Mouse (Mus musculus): Measurements from ENCODE around the gene Fam178b. TPM values are rescaled to one million over a fixed set of nuclear protein-coding genes. Genes with fewer than 3 reads are reported as not detected.

Gene Fam178b
- polyA plus RNA-seq, 1 experiment from 2014 or later = not detected

DNA sequence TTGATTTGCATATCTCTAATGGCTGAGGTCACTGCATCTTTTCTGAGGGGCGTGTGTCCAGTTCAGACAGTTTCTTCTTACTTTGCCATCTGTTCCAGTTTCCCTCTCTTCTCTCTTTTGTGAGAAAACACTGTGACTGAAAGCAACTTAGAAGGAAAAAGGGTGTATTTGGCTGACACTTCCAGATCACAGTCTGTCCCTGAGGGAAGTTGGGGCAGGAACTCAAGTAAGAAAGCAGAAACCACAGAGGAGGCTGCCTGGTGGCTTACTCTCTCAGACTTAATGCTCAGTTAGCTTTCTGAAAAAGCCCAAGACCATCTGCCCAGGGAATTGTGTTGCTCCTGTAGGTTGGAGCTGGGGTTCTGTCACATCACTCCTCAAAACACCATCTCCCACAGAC lies 68.4 kb downstream of the Fam178b start:
- Histone ChIP-seq H3K27me3 (ENCODE audit: control insufficient read depth, insufficient read depth, low read length) (no peaks in the 10 kb centered on the region), H3K4me1 (ENCODE audit: control insufficient read depth, insufficient read depth, low read length) (no peaks in the 10 kb centered on the region), H3K27ac (replicated peaks; ENCODE audit: low read depth, low read length) (no peak overlapping the region), H3K9ac (replicated peaks; ENCODE audit: low read length) (no peak overlapping the region), H3K4me2 (ENCODE audit: low read depth, low read length) (no peak overlapping the region), H3K9me3 (replicated peaks; ENCODE audit: control insufficient read depth, low read length) (no peaks in the 10 kb centered on the region), H3K4me3 (ENCODE audit: low read depth, low read length) (no peak overlapping the region), H3K36me3 (replicated peaks; ENCODE audit: control insufficient read depth, insufficient read depth, low read depth, low read length) (no peaks in the 10 kb centered on the region)
- DNase-seq (ENCODE audit: low spot score) = no peak
- no peak for ATAC-seq (replicated peaks; ENCODE audit: insufficient number of reproducible peaks, low FRiP score, low TSS enrichment, low read depth)
- 75% methylated on average over 1 of the region's 1 CpGs for WGBS

- WGBS = 91% methylated on average over 10 of the region's 10 CpGs
- Histone ChIP-seq H3K27ac (replicated peaks; ENCODE audit: low read depth, low read length) (no peak overlapping the region), H3K9me3 (replicated peaks; ENCODE audit: control insufficient read depth, low read length) (no peaks in the 10 kb centered on the region), H3K27me3 (ENCODE audit: control insufficient read depth, insufficient read depth, low read length) (no peaks in the 10 kb centered on the region), H3K9ac (replicated peaks; ENCODE audit: low read length) (no peak overlapping the region), H3K4me3 (ENCODE audit: low read depth, low read length) (no peak overlapping the region), H3K4me2 (ENCODE audit: low read depth, low read length) (no peak overlapping the region), H3K36me3 (replicated peaks; ENCODE audit: control insufficient read depth, insufficient read depth, low read depth, low read length) (no peaks in the 10 kb centered on the region), H3K4me1 (ENCODE audit: control insufficient read depth, insufficient read depth, low read length) (no peaks in the 10 kb centered on the region)
- ATAC-seq (replicated peaks; ENCODE audit: insufficient number of reproducible peaks, low FRiP score, low TSS enrichment, low read depth) (no peak), DNase-seq (ENCODE audit: low spot score) (no peak)
These were observed 69.5 kb downstream of the Fam178b start for GRCm38 (mm10) chr1:36613374-36613895.

DNA sequence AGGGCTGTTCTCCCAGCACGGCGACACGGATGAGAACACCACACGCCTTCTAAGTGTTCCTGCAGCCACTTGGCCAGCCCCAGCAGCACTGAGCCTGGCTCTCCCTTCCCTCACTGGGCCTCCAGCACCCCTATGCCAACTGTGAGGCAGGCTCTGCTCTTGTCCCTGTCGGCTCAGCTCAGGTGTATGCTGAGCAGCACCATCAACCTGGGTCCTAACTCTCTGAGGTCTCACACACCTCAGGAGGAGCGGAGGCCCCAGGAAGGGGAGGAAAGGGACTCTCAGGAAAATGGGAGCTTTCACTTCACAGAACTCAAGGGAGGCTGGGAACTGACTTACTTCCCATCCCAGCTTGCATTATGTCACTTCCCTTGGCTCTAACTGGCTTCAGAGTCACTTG lies 70.6 kb downstream of the Fam178b start:
- DNase-seq (ENCODE audit: low spot score) = no peak
- Histone ChIP-seq H3K9me3 (replicated peaks; ENCODE audit: control insufficient read depth, low read length) (no peaks in the 10 kb centered on the region), H3K36me3 (replicated peaks; ENCODE audit: control insufficient read depth, insufficient read depth, low read depth, low read length) (no peaks in the 10 kb centered on the region), H3K9ac (replicated peaks; ENCODE audit: low read length) (no peak overlapping the region), H3K4me1 (ENCODE audit: control insufficient read depth, insufficient read depth, low read length) (no peaks in the 10 kb centered on the region), H3K4me3 (ENCODE audit: low read depth, low read length) (no peak overlapping the region), H3K27ac (replicated peaks; ENCODE audit: low read depth, low read length) (no peak overlapping the region), H3K27me3 (ENCODE audit: control insufficient read depth, insufficient read depth, low read length) (no peaks in the 10 kb centered on the region), H3K4me2 (ENCODE audit: low read depth, low read length) (no peak overlapping the region)
- WGBS = 81% methylated on average over 6 of the region's 6 CpGs
- ATAC-seq (replicated peaks; ENCODE audit: insufficient number of reproducible peaks, low FRiP score, low TSS enrichment, low read depth) = no peak

DNA sequence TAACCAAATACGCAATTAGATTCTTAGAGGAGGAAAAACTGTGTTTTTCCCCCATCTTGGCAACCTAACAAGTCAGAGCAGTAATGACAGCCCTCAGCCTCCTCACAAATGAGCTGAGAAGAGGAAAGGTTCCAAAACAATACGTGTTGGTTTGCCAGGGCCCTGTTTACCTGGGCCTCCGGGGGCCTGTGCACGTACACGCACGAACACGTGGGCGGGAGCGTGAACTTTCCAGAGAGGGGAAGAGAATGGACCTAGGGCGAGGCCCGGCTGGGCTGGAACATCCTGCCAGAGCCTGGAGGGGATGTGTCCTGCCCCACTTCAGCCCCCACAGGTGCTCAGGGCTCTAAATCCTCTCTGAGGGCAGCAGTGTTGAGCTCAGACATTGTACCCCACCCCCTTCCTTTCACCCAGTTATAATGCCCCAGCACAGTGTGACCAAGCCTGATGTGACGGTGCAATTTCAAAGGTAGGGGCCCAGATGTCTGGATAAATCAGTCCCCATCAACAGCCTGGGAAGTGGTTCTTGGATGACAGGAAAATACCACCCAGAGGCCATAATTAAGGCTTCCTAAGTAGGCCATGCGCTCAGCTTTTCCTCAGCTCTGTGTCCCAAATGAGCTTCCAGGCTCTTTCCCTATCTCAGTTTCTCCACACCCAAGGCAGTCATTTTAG lies 71.4 kb downstream of the Fam178b start:
- ATAC-seq (replicated peaks; ENCODE audit: insufficient number of reproducible peaks, low FRiP score, low TSS enrichment, low read depth) (peak; percentile 57; the same call in 1 of the 2 replicates), DNase-seq (ENCODE audit: low spot score) (no peak)
- no peak overlapping the region for H3K9ac ChIP-seq (replicated peaks; ENCODE audit: low read length)
- H3K9me3 ChIP-seq (replicated peaks; ENCODE audit: control insufficient read depth, low read length) = no peaks in the 10 kb centered on the region
- 68% methylated on average over 13 of the region's 13 CpGs for WGBS
- no peaks in the 10 kb centered on the region for H3K4me1 ChIP-seq (ENCODE audit: control insufficient read depth, insufficient read depth, low read length)
- H3K36me3 ChIP-seq (replicated peaks; ENCODE audit: control insufficient read depth, insufficient read depth, low read depth, low read length) = no peaks in the 10 kb centered on the region
- H3K27ac ChIP-seq (replicated peaks; ENCODE audit: low read depth, low read length) = no peak overlapping the region
- H3K27me3 ChIP-seq (ENCODE audit: control insufficient read depth, insufficient read depth, low read length) = no peaks in the 10 kb centered on the region
- H3K4me3 ChIP-seq (ENCODE audit: low read depth, low read length) = no peak overlapping the region
- no peak overlapping the region for H3K4me2 ChIP-seq (ENCODE audit: low read depth, low read length)

- no peak for ATAC-seq (replicated peaks; ENCODE audit: insufficient number of reproducible peaks, low FRiP score, low TSS enrichment, low read depth)
These were observed 74.8 kb downstream of the Fam178b start for GRCm38 (mm10) chr1:36608211-36608610.

GRCm38 (mm10) chr1:36606951-36607350 lies 76.0 kb downstream of the Fam178b start:
- no peak overlapping the region for H3K4me2 ChIP-seq (ENCODE audit: low read depth, low read length)
- no peaks in the 10 kb centered on the region for H3K27me3 ChIP-seq (ENCODE audit: control insufficient read depth, insufficient read depth, low read length)
- no peaks in the 10 kb centered on the region for H3K9me3 ChIP-seq (replicated peaks; ENCODE audit: control insufficient read depth, low read length)
- no peak overlapping the region for H3K9ac ChIP-seq (replicated peaks; ENCODE audit: low read length)
- ATAC-seq (replicated peaks; ENCODE audit: insufficient number of reproducible peaks, low FRiP score, low TSS enrichment, low read depth) (no peak), DNase-seq (ENCODE audit: low spot score) (no peak)
- no peaks in the 10 kb centered on the region for H3K4me1 ChIP-seq (ENCODE audit: control insufficient read depth, insufficient read depth, low read length)
- H3K36me3 ChIP-seq (replicated peaks; ENCODE audit: control insufficient read depth, insufficient read depth, low read depth, low read length) = no peaks in the 10 kb centered on the region
- 60% methylated on average over 7 of the region's 7 CpGs for WGBS
- no peak overlapping the region for H3K4me3 ChIP-seq (ENCODE audit: low read depth, low read length)
- no peak overlapping the region for H3K27ac ChIP-seq (replicated peaks; ENCODE audit: low read depth, low read length)

More at GRCm38 (mm10) chr1:36608211-36608610, 74.8 kb downstream of the Fam178b start:
- Histone ChIP-seq H3K27me3 (ENCODE audit: control insufficient read depth, insufficient read depth, low read length) (no peaks in the 10 kb centered on the region), H3K9me3 (replicated peaks; ENCODE audit: control insufficient read depth, low read length) (no peaks in the 10 kb centered on the region), H3K4me2 (ENCODE audit: low read depth, low read length) (no peak overlapping the region), H3K4me1 (ENCODE audit: control insufficient read depth, insufficient read depth, low read length) (no peaks in the 10 kb centered on the region), H3K9ac (replicated peaks; ENCODE audit: low read length) (no peak overlapping the region), H3K36me3 (replicated peaks; ENCODE audit: control insufficient read depth, insufficient read depth, low read depth, low read length) (no peaks in the 10 kb centered on the region), H3K4me3 (ENCODE audit: low read depth, low read length) (no peak overlapping the region), H3K27ac (replicated peaks; ENCODE audit: low read depth, low read length) (no peak overlapping the region)
- DNase-seq (ENCODE audit: low spot score) = no peak
- WGBS = 65% methylated on average over 4 of the region's 4 CpGs

GRCm38 (mm10) chr1:36604254-36605156 lies 78.5 kb downstream of the Fam178b start:
- WGBS = 74% methylated on average over 12 of the region's 12 CpGs

GRCm38 (mm10) chr1:36603361-36603760 lies 79.6 kb downstream of the Fam178b start:
- no peak for DNase-seq (ENCODE audit: low spot score)
- whole genome bisulfite sequencing = 76% methylated on average over 9 of the region's 9 CpGs
- Histone ChIP-seq H3K36me3 (replicated peaks; ENCODE audit: control insufficient read depth, insufficient read depth, low read depth, low read length) (no peaks in the 10 kb centered on the region), H3K27ac (replicated peaks; ENCODE audit: low read depth, low read length) (no peak overlapping the region), H3K9me3 (replicated peaks; ENCODE audit: control insufficient read depth, low read length) (no peaks in the 10 kb centered on the region), H3K4me1 (ENCODE audit: control insufficient read depth, insufficient read depth, low read length) (no peaks in the 10 kb centered on the region), H3K4me3 (ENCODE audit: low read depth, low read length) (no peak overlapping the region), H3K9ac (replicated peaks; ENCODE audit: low read length) (no peak overlapping the region), H3K27me3 (ENCODE audit: control insufficient read depth, insufficient read depth, low read length) (no peaks in the 10 kb centered on the region), H3K4me2 (ENCODE audit: low read depth, low read length) (no peak overlapping the region)
- no peak for ATAC-seq (replicated peaks; ENCODE audit: insufficient number of reproducible peaks, low FRiP score, low TSS enrichment, low read depth)

More at GRCm38 (mm10) chr1:36604254-36605156, 78.5 kb downstream of the Fam178b start:
- Histone ChIP-seq H3K4me3 (ENCODE audit: low read depth, low read length) (no peak overlapping the region), H3K27me3 (ENCODE audit: control insufficient read depth, insufficient read depth, low read length) (no peaks in the 10 kb centered on the region), H3K9me3 (replicated peaks; ENCODE audit: control insufficient read depth, low read length) (no peaks in the 10 kb centered on the region), H3K4me1 (ENCODE audit: control insufficient read depth, insufficient read depth, low read length) (no peaks in the 10 kb centered on the region), H3K27ac (replicated peaks; ENCODE audit: low read depth, low read length) (no peak overlapping the region), H3K9ac (replicated peaks; ENCODE audit: low read length) (no peak overlapping the region), H3K36me3 (replicated peaks; ENCODE audit: control insufficient read depth, insufficient read depth, low read depth, low read length) (no peaks in the 10 kb centered on the region), H3K4me2 (ENCODE audit: low read depth, low read length) (no peak overlapping the region)
- no peak for DNase-seq (ENCODE audit: low spot score)
- no peak for ATAC-seq (replicated peaks; ENCODE audit: insufficient number of reproducible peaks, low FRiP score, low TSS enrichment, low read depth)
